Mouse (Mus musculus) embryonic fibroblast, embryonic 13.5 days (primary cell): ENCODE measurements around the gene Psg28.
"Not testable (repeated sequence)": the region's sequence is repeated elsewhere in the genome, so short reads cannot be mapped to it uniquely, and the experiment has no call there.

Experiments used
- CTCF ChIP-seq: IDR thresholded peaks from 2 replicates; pipeline ENCODE4 v1.5.1; 2011; ENCODE audit warnings: mild to moderate bottlenecking, control low read depth, low read length, moderate library complexity, borderline replicate concordance; ENCODE audit not compliant: insufficient read depth
- POLR2A ChIP-seq: IDR thresholded peaks from 2 replicates; pipeline ENCODE4 v1.6.1; 2011; ENCODE audit warnings: low read depth, mild to moderate bottlenecking, control low read depth, low read length, moderate library complexity

DNA sequence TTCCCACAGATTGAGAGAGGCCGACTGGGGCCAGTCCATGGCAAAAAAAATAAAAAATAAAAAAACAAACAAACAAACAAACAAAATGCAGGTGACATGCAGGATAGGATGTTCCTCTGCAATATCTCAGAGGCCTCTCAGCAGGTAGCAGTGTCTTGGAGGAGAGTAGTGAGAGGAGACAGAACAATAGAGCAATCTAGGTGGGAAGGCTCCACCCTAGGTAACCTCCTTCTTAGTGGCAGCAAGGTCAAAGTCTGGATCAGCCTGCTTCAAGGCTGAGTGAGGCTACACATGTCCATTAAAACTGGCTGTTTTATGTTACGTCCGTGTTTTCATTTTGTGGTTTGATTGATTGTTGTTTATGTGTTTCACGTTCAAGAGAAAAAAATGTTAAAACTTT lies 40.4 kb downstream of the Psg28 start:
- not testable (repeated sequence) for TF ChIP-seq POLR2A, CTCF
